Mouse (Mus musculus) liver, adult 2 months (tissue): Measurements from ENCODE around the gene Trpm8. TPM values are rescaled to one million over a fixed set of nuclear protein-coding genes. Genes with fewer than 3 reads are reported as not detected.
A peak's percentile ranks its signal among the peaks of the same experiment; 100 is the strongest.

Experiments used
- DNase-seq: peaks from one replicate; pipeline ENCODE4 v3.0.0-alpha.2; 2011; ENCODE audit warnings: low read depth, low spot score; ENCODE audit errors: extremely low read depth
- H3K27ac ChIP-seq: fragments of 200-500 bp; replicated peaks from 2 replicates; pipeline ENCODE4 v1.5.1; 2012; ENCODE audit warnings: low read depth, mild to moderate bottlenecking, control low read depth, inconsistent platforms, low read length; ENCODE audit not compliant: insufficient read depth
- H3K27me3 ChIP-seq: fragments of 200-500 bp; 2 replicates; pipeline ENCODE4 v1.6.1; 2012; ENCODE audit warnings: mild to moderate bottlenecking, moderate library complexity, low read length, inconsistent platforms; ENCODE audit not compliant: control insufficient read depth, insufficient read depth
- H3K36me3 ChIP-seq: fragments of 200-500 bp; 2 replicates; pipeline ENCODE4 v1.6.1; 2012; ENCODE audit warnings: low read length, inconsistent platforms; ENCODE audit not compliant: control insufficient read depth, insufficient read depth
- H3K4me1 ChIP-seq: fragments of 200-500 bp; 2 replicates; pipeline ENCODE4 v1.6.1; 2011; ENCODE audit warnings: low read length; ENCODE audit not compliant: control insufficient read depth, insufficient read depth
- H3K4me3 ChIP-seq: fragments of 200-500 bp; 2 replicates; pipeline ENCODE4 v1.5.1; 2011; ENCODE audit warnings: low read depth, mild to moderate bottlenecking, control low read depth, low read length, moderate library complexity; ENCODE audit not compliant: insufficient read depth
- H3K79me2 ChIP-seq: fragments of 200-500 bp; 2 replicates; pipeline ENCODE4 v1.6.1; 2012; ENCODE audit warnings: inconsistent platforms, mild to moderate bottlenecking, low read length, moderate library complexity; ENCODE audit not compliant: control insufficient read depth, insufficient read depth
- H3K9ac ChIP-seq: fragments of 200-500 bp; 2 replicates; pipeline ENCODE4 v1.6.1; 2012; ENCODE audit warnings: low read depth, mild to moderate bottlenecking, control low read depth, inconsistent platforms, low read length
- CTCF ChIP-seq: fragments of 200-500 bp; IDR thresholded peaks from 2 replicates; pipeline ENCODE4 v1.5.1; 2011; ENCODE audit warnings: low read depth, low read length, control low read depth
- POLR2A ChIP-seq: fragments of 200-500 bp; IDR thresholded peaks from 2 replicates; pipeline ENCODE4 v1.6.1; 2011; ENCODE audit warnings: low read length, control low read depth; ENCODE audit not compliant: insufficient read depth; ENCODE audit errors: extremely low read depth
- WGBS: fragments of 180-500 bp; shearing (Covaris S2); methylation state at CpG from one replicate; pipeline ENCODE4 v1.1.7; 2018; 5-methylcytosine and 5-hydroxymethylcytosine counted together
- polyA plus RNA-seq: library from polyadenylated mRNA; depleted of rRNA; stranded (reverse); fragments of >200 nt; gene quantifications from 2 replicates; pipeline ENCODE4 v1.2.3, GENCODE M21; 2012
- total RNA-seq: library from RNA; depleted of rRNA; stranded (reverse); fragments of >200 nt; gene quantifications from 2 replicates; pipeline ENCODE4 v1.2.3, GENCODE M21; 2014

The Trpm8 gene
- total and polyA plus RNA-seq, 2 experiments: under 0.01 to 0.01 TPM

- Histone ChIP-seq H3K4me1 (peaks cover 18% of the 10 kb centered on the region), H3K4me3 (no peak overlapping the region), H3K79me2 (no peaks in the 10 kb centered on the region), H3K9ac (no peak overlapping the region), H3K27ac (peak overlapping the region; percentile 80), H3K36me3 (peaks cover 5% of the 10 kb centered on the region; the same call in 1 of the 2 replicates), H3K27me3 (no peaks in the 10 kb centered on the region)
- peak; percentile 98 for DNase-seq
- WGBS: 32% methylated on average over 2 of the region's 2 CpGs
- no peak for TF ChIP-seq CTCF
- TF ChIP-seq POLR2A: no peak
Measured at GRCm38 (mm10) chr1:88418943-88419342, 141.5 kb downstream of the Trpm8 start.

- DNase-seq: peak; percentile 77
- Histone ChIP-seq H3K4me1 (peaks cover 18% of the 10 kb centered on the region), H3K4me3 (no peak overlapping the region), H3K36me3 (peaks cover 1% of the 10 kb centered on the region; the same call in 1 of the 2 replicates), H3K27ac (no peak overlapping the region), H3K27me3 (no peaks in the 10 kb centered on the region), H3K79me2 (no peaks in the 10 kb centered on the region), H3K9ac (no peak overlapping the region)
- WGBS: 38% methylated on average over 10 of the region's 10 CpGs
- no peak for TF ChIP-seq CTCF
- TF ChIP-seq POLR2A: no peak
Measured at GRCm38 (mm10) chr1:88422045-88422444, 144.6 kb downstream of the Trpm8 start.

- H3K4me1 ChIP-seq: peaks cover 18% of the 10 kb centered on the region
- H3K9ac ChIP-seq: no peak overlapping the region
- H3K79me2 ChIP-seq: no peaks in the 10 kb centered on the region
- H3K27me3 ChIP-seq: no peaks in the 10 kb centered on the region
- no peak overlapping the region for H3K27ac ChIP-seq
- DNase-seq: peak; percentile 79
- 40% methylated on average over 7 of the region's 7 CpGs for WGBS
- peaks cover 1% of the 10 kb centered on the region; the same call in 1 of the 2 replicates for H3K36me3 ChIP-seq
- TF ChIP-seq CTCF: no peak
- TF ChIP-seq POLR2A: no peak
- H3K4me3 ChIP-seq: no peak overlapping the region
Measured at GRCm38 (mm10) chr1:88422846-88423395, 145.5 kb downstream of the Trpm8 start.

GRCm38 (mm10) chr1:88424602-88425252, 147.3 kb downstream of the Trpm8 start:
- Histone ChIP-seq H3K36me3 (peaks cover 1% of the 10 kb centered on the region; the same call in 1 of the 2 replicates), H3K27ac (no peak overlapping the region), H3K79me2 (no peaks in the 10 kb centered on the region), H3K27me3 (no peaks in the 10 kb centered on the region), H3K9ac (no peak overlapping the region), H3K4me1 (peaks cover 10% of the 10 kb centered on the region; the same call in 1 of the 2 replicates), H3K4me3 (no peak overlapping the region)
- peak; percentile 94 for TF ChIP-seq CTCF
- no peak for TF ChIP-seq POLR2A
- 48% methylated on average over 8 of the region's 8 CpGs for WGBS
- DNase-seq: peak; percentile 48

GRCm38 (mm10) chr1:88427987-88428741, 150.7 kb downstream of the Trpm8 start:
- Histone ChIP-seq H3K27ac (no peak overlapping the region), H3K27me3 (no peaks in the 10 kb centered on the region; the same call in 1 of the 2 replicates), H3K4me3 (no peak overlapping the region), H3K36me3 (no peaks in the 10 kb centered on the region; the same call in 1 of the 2 replicates), H3K9ac (no peak overlapping the region), H3K4me1 (peaks cover under 1% of the 10 kb centered on the region; the same call in 1 of the 2 replicates), H3K79me2 (no peaks in the 10 kb centered on the region)
- TF ChIP-seq POLR2A (no peak), CTCF (no peak)
- WGBS: 59% methylated on average over 11 of the region's 11 CpGs
- DNase-seq: no peak

GRCm38 (mm10) chr1:88429413-88429812, 152.0 kb downstream of the Trpm8 start:
- Histone ChIP-seq H3K9ac (no peak overlapping the region), H3K36me3 (no peaks in the 10 kb centered on the region; the same call in 1 of the 2 replicates), H3K4me3 (no peak overlapping the region), H3K79me2 (no peaks in the 10 kb centered on the region), H3K27ac (no peak overlapping the region), H3K27me3 (no peaks in the 10 kb centered on the region; the same call in 1 of the 2 replicates), H3K4me1 (no peaks in the 10 kb centered on the region)
- no peak for TF ChIP-seq CTCF
- no peak for TF ChIP-seq POLR2A
- DNase-seq: no peak
- WGBS: 64% methylated on average over 1 of the region's 1 CpGs
